Comparison of ENCODE assay signal across 8 mouse cellular contexts in the genomic region with DNA sequence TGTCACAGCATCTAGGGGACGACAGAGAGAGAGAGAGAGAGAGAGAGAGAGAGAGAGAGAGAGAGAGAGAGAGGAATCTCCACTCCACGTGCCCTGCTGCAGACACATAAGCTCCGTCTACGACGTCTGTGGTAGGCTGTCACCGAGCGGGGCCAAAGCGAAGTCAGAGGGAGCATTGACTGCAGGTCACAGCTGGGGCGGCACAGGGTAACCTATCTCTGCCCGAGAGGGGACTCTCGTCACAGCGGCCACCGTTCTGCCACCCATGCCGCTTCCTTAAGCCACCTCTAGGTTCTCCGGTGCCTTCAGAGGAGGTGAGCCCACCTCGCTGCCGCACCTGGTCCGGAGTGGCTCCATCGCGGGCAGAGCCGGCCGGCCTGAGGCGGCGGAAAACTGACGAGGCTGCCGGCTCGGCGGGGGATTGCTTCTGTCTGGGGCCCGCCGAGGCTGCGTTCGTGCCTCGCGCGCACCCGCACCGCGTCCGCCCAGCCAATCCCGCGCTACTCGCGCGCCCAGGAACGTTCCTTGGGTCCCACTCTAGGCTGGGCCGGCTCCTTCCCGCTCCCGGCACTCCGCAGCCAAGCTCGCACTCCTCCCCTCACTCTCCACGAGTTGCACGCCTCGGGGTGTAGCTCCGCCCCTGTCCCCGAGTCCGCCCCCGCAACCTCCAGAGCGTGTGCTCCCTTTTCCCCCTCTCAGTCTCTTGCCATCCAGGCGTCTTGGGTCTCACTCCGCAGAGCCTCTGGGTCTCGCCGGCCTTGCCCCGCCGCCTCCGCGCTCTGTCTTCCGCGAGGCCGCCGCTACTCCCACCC. TPM values are rescaled to one million over a fixed set of nuclear protein-coding genes. Genes with fewer than 3 reads are reported as not detected.
DNase-seq lines count a peak whose midpoint lies in the region; ATAC-seq and TF ChIP-seq lines count a peak whose summit lies in the region.

Gene Gphn, plus strand, starts transcription at position 673 of the 812 bp plus-strand sequence.

- no peaks in the 10 kb centered on the region for H3K9me3 ChIP-seq in hindbrain, embryonic 13.5 days

- CTCF ChIA-PET in Patski (lab: Charles Lee): no interaction called here

- in situ Hi-C loops in Patski (cut with MboI; ENCODE audit: low pct_unique_long_range_greater_than_20kb): no loop called here

- H3K4me1 ChIP-seq in hindbrain, embryonic 13.5 days (replicated peaks): peaks cover 9% of the 10 kb centered on the region

- no peaks in the 10 kb centered on the region for H3K36me3 ChIP-seq in hindbrain, embryonic 13.5 days

- TF ChIP-seq CTCF in Patski (IDR thresholded peaks at IDR 0.05): no peak

- WGBS in hindbrain, embryonic 13.5 days: under 1% methylated on average over 68 of the region's 70 CpGs

- H3K4me2 ChIP-seq in hindbrain, embryonic 13.5 days: peak within 1 kb of the TSS; percentile 73

- peak; percentile 57 for DNase-seq in Patski (ENCODE audit: low read depth, low spot score)
- DNase-seq in cerebellum, postnatal 14 days: peak; percentile 91 to 94
- DNase-seq in frontal cortex, postnatal 14 days (ENCODE audit: low spot score in 2 of 2): peak; percentile 88 to 91
- peak; percentile 90 to 93 for DNase-seq in layer of hippocampus, postnatal 36 days
- DNase-seq in lung, postnatal 36 days: peak; percentile 91
- peak; percentile 96 for DNase-seq in retina, postnatal 1 day
- no peak for DNase-seq in urinary bladder, adult 2 months (ENCODE audit: low spot score)

- peak; percentile 92 for ATAC-seq in Patski
- ATAC-seq in hindbrain, embryonic 13.5 days (ENCODE audit: low FRiP score): peak; percentile 98

- peak within 1 kb of the TSS; percentile 96 for H3K9ac ChIP-seq in hindbrain, embryonic 13.5 days

- H3K4me3 ChIP-seq in hindbrain, embryonic 13.5 days: peak within 1 kb of the TSS; percentile 95

- H3K27me3 ChIP-seq in Patski: no peaks in the 10 kb centered on the region
- no peaks in the 10 kb centered on the region for H3K27me3 ChIP-seq in hindbrain, embryonic 13.5 days

- peak within 1 kb of the TSS; percentile 99 for H3K27ac ChIP-seq in hindbrain, embryonic 13.5 days

- POLR2A ChIA-PET in Patski (lab: Charles Lee): no interaction called here

RNA-seq across cellular contexts. Expression of gene Gphn, which starts in this region (rescaled TPM):
- polyA plus RNA-seq in Patski (2021): 20.9 TPM
- polyA plus RNA-seq in hindbrain, embryonic 13.5 days (2015; fragmentation: Nextera tagmentation; extraction: Ambion mirVana): 34.9 and 37.4 TPM in 2 replicates
- total RNA-seq in layer of hippocampus, postnatal 36 days (2021): 10 to 100 TPM; 71.1 to 78.3 TPM
- polyA plus RNA-seq in urinary bladder, adult 2 months (2012; rRNA removed): 21.0 and 21.7 TPM in 2 replicates
